Mouse (Mus musculus) bone marrow macrophage, adult 2 months (primary cell): Measurements from ENCODE around the gene Epsti1.

Experiments used
- CTCF ChIP-seq: IDR thresholded peaks from 2 replicates; pipeline ENCODE4 v1.5.1; 2012; ENCODE audit warnings: low read depth, mild to moderate bottlenecking, low read length, moderate library complexity
- POLR2A ChIP-seq: IDR thresholded peaks from 2 replicates; pipeline ENCODE4 v1.6.1; 2012; ENCODE audit warnings: mild to moderate bottlenecking, low read depth, low read length, borderline replicate concordance

DNA sequence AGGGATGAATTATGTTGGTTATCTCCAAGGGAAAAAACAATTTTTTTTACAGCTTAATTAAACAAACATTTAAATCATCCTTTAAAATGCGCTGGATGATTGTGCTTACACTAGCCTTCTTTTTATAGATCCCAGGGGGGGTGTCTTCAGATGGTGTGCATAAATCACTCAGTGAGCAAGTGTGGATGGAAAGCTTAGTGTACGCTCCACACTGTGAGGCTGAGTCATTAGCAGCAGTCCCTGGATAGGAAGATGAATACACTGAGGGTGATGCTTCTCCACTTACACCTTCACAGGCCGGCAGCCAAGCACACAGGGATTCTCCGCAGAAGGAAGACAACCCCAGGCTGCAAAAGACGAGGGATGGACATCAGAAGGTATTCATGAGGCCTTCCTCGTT is 70.2 kb downstream of the Epsti1 start:
- no peak for TF ChIP-seq CTCF
- no peak for TF ChIP-seq POLR2A
